Mouse (Mus musculus) natural killer cell, adult 2 months (primary cell): ENCODE measurements around the gene D430019H16Rik.

Experiments
- DNase-seq, 2 experiments: peaks; one replicate each; pipeline ENCODE4 v3.0.0; 2022; ENCODE audit warnings: low spot score in 2 of 2

Gene D430019H16Rik

GRCm38 (mm10) chr12:105453670-105454257 lies at the start of gene D430019H16Rik:
Gene D430019H16Rik, plus strand, starts transcription at chr12:105453856.
- DNase-seq, result no peak

- no peak for DNase-seq
Observed at GRCm38 (mm10) chr12:105406008-105406407, 47.6 kb upstream of the D430019H16Rik start.

GRCm38 (mm10) chr12:105413909-105414308 lies 39.7 kb upstream of the D430019H16Rik start:
- no peak for DNase-seq

GRCm38 (mm10) chr12:105420476-105420875 lies 33.2 kb upstream of the D430019H16Rik start:
- DNase-seq, result no peak

- no peak for DNase-seq
Observed at GRCm38 (mm10) chr12:105426541-105426940, 27.1 kb upstream of the D430019H16Rik start.

GRCm38 (mm10) chr12:105427039-105427757 lies 26.5 kb upstream of the D430019H16Rik start:
- peak in 1 of 2 experiments; percentile 4 for DNase-seq

DNA sequence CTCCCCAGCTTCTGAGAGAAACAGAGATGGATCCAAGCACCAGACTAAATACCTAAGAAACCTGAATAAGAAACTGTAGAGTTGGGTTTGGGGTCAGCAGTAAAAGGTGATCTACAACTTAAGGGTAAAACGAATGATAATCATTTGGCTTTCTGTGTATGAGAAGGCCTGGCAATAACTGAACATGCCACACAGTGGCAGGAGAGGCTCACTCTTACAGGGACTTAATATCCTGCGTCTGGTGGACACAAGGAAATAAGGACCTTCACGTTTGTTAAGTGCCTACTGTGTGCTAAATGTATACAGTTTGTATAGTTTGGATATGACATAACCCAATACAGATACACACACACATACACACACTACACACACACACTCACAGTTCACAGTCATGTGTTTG lies 21.8 kb upstream of the D430019H16Rik start:
- no peak for DNase-seq

GRCm38 (mm10) chr12:105432807-105433206 lies 20.8 kb upstream of the D430019H16Rik start:
- DNase-seq, result no peak

DNA sequence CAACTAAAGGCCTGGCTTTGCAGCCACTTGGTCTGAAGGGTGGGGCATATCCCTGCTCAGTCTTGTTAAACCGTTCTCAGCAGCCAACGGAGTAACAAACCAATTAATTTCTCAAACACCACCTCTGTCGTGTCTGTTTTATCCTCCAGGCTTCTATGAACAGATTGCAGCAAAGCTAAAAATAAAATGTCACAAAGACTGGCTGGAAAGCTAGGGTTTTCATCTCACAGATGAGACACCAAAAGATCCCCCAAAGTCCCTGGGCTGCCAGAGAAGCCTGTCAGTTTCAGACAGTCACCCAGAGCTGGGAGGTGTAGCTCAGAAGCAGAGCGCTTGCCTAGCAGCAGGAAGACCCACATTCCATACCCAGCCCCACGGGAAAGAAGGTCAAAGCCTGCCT lies 15.4 kb upstream of the D430019H16Rik start:
- no peak for DNase-seq

GRCm38 (mm10) chr12:105439976-105440375 lies 13.7 kb upstream of the D430019H16Rik start:
- DNase-seq, result no peak

DNA sequence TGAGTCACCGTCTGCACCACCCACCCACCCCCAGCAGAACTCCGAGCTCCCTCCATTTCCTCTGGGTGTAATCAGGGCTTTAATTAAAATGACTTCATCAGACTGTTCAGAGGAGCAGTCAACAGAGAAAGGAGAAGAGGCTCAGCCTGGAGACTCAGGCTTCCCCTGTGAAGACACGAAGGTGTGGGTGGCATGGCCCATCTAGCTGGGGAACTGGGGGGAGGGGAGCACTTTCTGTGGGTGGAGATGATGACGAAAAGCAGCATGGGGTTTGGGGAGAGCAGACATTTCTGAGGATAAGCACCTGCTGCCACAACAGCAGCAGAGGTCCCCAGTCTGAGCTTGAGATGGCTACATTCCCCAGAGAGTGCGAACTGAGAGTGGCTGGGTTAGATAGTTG lies 10.1 kb upstream of the D430019H16Rik start:
- no peak for DNase-seq

GRCm38 (mm10) chr12:105445767-105446166 lies 7.9 kb upstream of the D430019H16Rik start:
- DNase-seq, result no peak

DNA sequence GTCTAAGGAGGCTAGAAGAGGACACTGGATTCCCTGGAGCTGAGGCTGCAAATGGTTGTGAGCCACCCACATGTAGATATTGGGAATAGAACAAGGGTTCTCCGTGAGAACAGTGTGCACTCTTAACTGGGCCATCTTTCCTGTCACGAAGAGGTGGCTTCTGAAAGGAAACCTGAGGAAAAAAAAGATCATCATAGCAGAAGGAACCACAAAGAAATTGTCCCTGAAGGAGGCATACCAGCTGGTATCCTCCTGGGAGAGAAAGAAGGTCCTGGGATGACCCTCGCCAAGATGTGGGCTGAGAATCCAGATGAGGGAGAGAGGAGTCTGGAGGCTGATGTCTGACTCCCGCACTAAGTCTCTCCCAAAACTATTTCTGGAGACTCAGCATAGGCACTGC lies 4.4 kb upstream of the D430019H16Rik start:
- DNase-seq, result no peak

DNA sequence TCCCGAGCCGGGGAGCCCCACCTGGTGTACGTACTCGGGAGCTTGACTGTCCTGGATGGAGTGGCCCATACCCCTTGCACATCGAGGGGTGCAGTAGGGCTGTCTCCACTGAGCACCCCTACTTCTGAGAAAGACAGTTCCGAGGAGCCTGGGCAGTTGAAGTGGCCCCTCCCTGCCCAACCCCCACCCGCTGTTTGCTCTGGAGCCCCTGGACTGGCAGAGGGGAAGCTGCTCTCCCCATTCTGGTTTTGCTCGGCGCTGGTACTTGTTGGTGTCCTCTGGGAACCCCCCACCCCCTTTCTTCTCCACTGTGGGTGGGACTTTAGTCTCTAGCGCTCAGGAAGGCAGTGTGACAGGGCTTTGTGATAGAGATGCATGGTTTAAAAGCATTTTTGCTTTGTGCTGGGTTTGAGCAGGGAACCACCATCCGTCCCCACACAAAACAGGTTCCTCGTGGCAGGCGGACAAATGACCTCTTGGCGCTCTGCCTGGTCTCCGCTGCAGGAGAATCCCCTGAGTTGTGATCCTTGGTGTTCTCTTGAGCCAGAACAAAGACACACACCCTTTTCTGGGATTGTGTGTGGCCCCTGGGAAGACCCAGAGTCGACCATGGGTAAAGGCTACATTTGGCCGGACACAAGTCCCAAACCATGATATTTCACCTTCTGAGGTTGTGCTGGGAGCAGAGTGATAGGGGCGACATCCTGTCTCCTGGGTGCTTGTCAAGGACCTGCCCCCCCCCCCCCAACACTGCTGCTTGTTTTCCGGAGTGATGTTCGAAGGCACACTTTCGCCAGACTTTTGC lies 804 bp downstream of the D430019H16Rik start:
- DNase-seq, result no peak

DNA sequence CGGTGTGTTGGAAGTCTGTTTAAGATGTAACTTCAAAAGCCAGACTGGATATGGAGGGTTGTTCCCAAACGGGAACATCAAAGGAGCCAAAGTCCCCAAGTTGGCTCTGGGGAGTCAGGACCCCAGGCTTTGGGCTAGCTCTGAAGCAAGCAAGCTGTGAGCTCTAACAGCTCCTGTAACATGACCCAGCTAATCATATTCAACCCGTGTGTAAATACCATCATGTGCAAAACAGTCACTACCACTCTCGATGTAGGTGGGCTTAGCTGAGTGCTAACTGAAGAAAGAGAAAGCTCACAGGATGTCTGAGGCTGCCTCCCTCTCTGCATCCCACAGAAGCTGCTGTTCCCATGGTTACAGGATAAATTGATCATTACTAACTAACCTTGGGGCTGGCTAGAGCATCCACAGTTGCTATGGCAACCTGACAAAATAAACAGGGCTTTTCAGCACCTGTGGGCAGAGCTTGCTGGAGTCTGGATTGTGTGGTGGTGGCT lies 1.5 kb downstream of the D430019H16Rik start:
- no peak for DNase-seq

DNA sequence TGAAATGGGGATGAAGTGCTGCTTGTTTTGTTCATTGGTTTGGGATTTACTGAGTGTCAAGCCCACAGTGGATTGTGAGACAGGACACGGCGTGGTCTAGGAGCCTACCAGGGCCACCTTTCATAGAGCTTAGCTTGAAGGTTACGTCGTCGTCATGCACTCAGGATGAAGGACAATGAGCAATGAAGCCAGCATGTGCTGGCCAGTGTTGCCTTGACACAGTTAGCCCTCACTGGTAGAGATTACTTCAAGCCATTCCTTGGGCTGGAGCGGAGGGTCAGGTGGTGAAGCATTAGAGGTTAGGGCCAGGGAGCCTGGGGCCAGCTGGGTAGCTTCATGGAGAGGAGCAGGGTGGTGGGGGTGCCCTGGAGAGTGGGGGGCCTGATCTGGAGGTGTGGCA lies 5.1 kb downstream of the D430019H16Rik start:
- DNase-seq, result no peak

DNA sequence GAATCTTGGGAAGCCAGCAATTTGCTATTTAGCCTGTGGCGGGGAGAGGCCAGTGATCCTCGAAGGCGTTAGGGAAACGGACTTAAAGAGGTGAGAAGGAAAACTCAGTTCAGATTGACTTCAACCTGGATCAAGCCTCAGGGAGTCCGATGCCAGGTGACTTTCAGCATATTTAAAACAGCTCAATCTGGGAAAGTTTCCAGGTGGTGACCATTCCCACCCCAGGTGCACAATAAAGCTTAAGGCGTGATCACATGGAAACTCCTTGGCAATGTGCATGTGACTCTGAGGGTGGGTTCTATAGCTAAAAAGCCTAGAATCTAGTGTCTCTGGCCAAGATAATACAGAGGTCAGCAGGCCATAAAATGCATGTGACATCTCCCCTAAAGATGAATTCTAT lies 7.4 kb downstream of the D430019H16Rik start:
- no peak for DNase-seq

DNA sequence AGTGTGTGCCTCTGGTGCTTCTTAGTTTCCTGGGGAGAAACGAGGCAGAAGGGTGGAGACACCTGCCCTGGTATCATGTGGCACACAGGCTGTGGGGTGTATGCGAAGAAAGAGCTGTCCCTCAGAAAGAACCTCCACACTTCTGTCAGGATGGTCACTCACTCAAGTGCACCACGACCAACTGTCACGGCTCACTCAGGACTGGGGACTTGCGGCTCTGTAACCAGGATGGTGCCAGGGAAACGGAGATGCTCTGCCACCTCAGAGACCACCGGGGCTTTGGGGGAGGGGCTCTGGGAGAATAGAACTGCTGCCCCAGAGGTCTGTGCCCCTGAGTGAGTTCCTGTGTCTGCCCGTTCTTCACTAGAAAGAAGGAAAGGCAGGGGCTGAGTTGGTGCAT lies 15.4 kb downstream of the D430019H16Rik start:
- DNase-seq, result no peak

- DNase-seq, result no peak
Observed at GRCm38 (mm10) chr12:105475230-105475911, 21.7 kb downstream of the D430019H16Rik start.

DNA sequence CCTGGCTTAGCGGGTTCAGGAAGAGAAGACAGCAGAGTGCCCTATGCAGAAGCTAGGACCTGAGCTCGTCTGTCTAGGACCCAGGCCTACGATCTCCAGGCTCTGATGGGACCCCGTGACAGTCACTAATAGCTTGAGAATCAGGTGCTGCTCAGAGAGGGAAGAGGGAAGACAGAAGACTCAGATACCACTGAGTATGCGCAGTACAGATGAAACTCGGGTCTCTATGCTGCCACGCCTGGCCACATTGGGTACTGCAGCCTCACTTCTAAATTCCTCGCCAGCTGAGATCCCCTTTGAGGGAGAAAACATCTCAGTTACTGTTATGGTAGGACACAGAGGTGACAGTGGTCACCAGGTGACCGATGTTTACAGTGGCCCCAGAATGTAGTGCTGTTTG lies 22.8 kb downstream of the D430019H16Rik start:
- peak in 1 of 2 experiments; percentile 23 for DNase-seq

GRCm38 (mm10) chr12:105476993-105477392 lies 23.3 kb downstream of the D430019H16Rik start:
- DNase-seq, result no peak

- DNase-seq, result no peak
Observed at GRCm38 (mm10) chr12:105483503-105483902, 29.8 kb downstream of the D430019H16Rik start.
